Comparison of ENCODE assay signal across 18 mouse cellular contexts in genomic region chr1:132420206-132420605, GRCm38 (mm10). TPM values are rescaled to one million over a fixed set of nuclear protein-coding genes. Genes with fewer than 3 reads are reported as not detected.
A peak's percentile ranks its signal among the peaks of the same experiment; 100 is the strongest.
DNase-seq lines count a peak whose midpoint lies in the region; ATAC-seq and TF ChIP-seq lines count a peak whose summit lies in the region.
"Had no signal": no experiment of that assay in that cellular context is flagged by ENCODE, and none has a peak within 500 bp of the region (broad histone marks: within the 10 kb centered on the region; RNA-seq: fewer than 3 reads in every experiment).

No protein-coding gene starts in this region.

- WGBS in embryonic facial prominence, embryonic 13.5 days: 69% methylated on average over 2 of the region's 2 CpGs
- 92% methylated on average over 2 of the region's 2 CpGs for WGBS in embryonic facial prominence, embryonic 10.5 days
- WGBS in limb, embryonic 14.5 days: 78% methylated on average over 2 of the region's 2 CpGs
- 91% methylated on average over 2 of the region's 2 CpGs for WGBS in limb, embryonic 10.5 days

- TF ChIP-seq EP300 in MEL (IDR thresholded peaks at IDR 0.05; ENCODE audit: low read depth in 1 of 2, low read length in 2 of 2): peak; percentile 84 to 86

- no peak for DNase-seq in embryonic facial prominence, embryonic 10.5 days (ENCODE audit: low spot score)
- DNase-seq in limb, embryonic 14.5 days (ENCODE audit: low spot score): peak; percentile 13
- no peak for DNase-seq in limb, embryonic 10.5 days (ENCODE audit: low spot score)
- DNase-seq in MEL (ENCODE audit: low read depth, low spot score): peak; percentile 82
- no peak for DNase-seq in left cerebral cortex, postnatal 10 days (ENCODE audit: extremely low spot score in 1 of 2, low spot score in 2 of 2)
- DNase-seq: adrenal gland, postnatal 10 days; cerebellum, adult 11 months; cerebellum, adult 8-10 months; cerebellum, postnatal 14 days; forebrain, postnatal 0 days; gastrocnemius, postnatal 14 days; heart, adult 2 months; heart, postnatal 14 days had no signal

- H3K4me3 ChIP-seq in embryonic facial prominence, embryonic 13.5 days: no peak overlapping the region
- H3K4me3 ChIP-seq in embryonic facial prominence, embryonic 10.5 days: no peak overlapping the region
- no peak overlapping the region for H3K4me3 ChIP-seq in limb, embryonic 14.5 days (replicated peaks; ENCODE audit: low read length)
- no peak overlapping the region for H3K4me3 ChIP-seq in limb, embryonic 10.5 days
- H3K4me3 ChIP-seq in MEL (ENCODE audit: control insufficient read depth in 1 of 2, insufficient read depth in 1 of 2, low read depth in 2 of 2, low read length in 2 of 2): peak overlapping the region; percentile 24 to 66
- no peak overlapping the region for H3K4me3 ChIP-seq in myocyte
- H3K4me3 ChIP-seq: heart, adult 2 months; heart, embryonic 15.5 days had no signal

- TF ChIP-seq CTCF in MEL (IDR thresholded peaks at IDR 0.05 in 2 of 3, conservative IDR thresholded peaks at IDR 0.05 in 1 of 3; ENCODE audit: control insufficient read depth in 1 of 3, insufficient read depth in 1 of 3, low read depth in 2 of 3, low read length in 3 of 3, poor library complexity in 1 of 3, severe bottlenecking in 1 of 3): no peak

- H3K79me2 ChIP-seq in MEL (ENCODE audit: control insufficient read depth, insufficient read depth, low read length, poor library complexity) (peaks cover 3% of the 10 kb centered on the region; the same call in 1 of the 2 replicates), myocyte (ENCODE audit: control insufficient read depth, insufficient read depth) (peaks cover 63% of the 10 kb centered on the region)

- no peak overlapping the region for H3K9ac ChIP-seq in embryonic facial prominence, embryonic 13.5 days
- no peak overlapping the region for H3K9ac ChIP-seq in limb, embryonic 14.5 days (ENCODE audit: low read depth, low read length, severe bottlenecking)
- peak overlapping the region; percentile 40 for H3K9ac ChIP-seq in MEL (ENCODE audit: control insufficient read depth, low read depth, low read length, poor library complexity, severe bottlenecking)
- H3K9ac ChIP-seq: forebrain, postnatal 0 days; heart, embryonic 15.5 days; hindbrain, embryonic 14.5 days had no signal

- peak overlapping the region; percentile 73; the same call in 1 of the 2 replicates for H3K4me2 ChIP-seq in embryonic facial prominence, embryonic 13.5 days
- no peak overlapping the region for H3K4me2 ChIP-seq in limb, embryonic 14.5 days (replicated peaks; ENCODE audit: low read depth, low read length, severe bottlenecking)
- H3K4me2 ChIP-seq in myocyte (ENCODE audit: low read depth): peak overlapping the region; percentile 93
- H3K4me2 ChIP-seq: heart, embryonic 11.5 days; heart, embryonic 15.5 days had no signal

- intact Hi-C loops in left cerebral cortex, postnatal 10 days (cut with DNase I): no loop called here

- H3ac ChIP-seq in myocyte (ENCODE audit: control insufficient read depth, insufficient read length): no peak overlapping the region

- H3K27me3 ChIP-seq in embryonic facial prominence, embryonic 13.5 days: no peaks in the 10 kb centered on the region
- peaks cover 5% of the 10 kb centered on the region; the same call in 1 of the 2 replicates for H3K27me3 ChIP-seq in embryonic facial prominence, embryonic 10.5 days (replicated peaks; ENCODE audit: low read depth, poor library complexity, severe bottlenecking)
- no peaks in the 10 kb centered on the region for H3K27me3 ChIP-seq in limb, embryonic 14.5 days (ENCODE audit: control insufficient read depth, insufficient read depth, low read length)
- H3K27me3 ChIP-seq in limb, embryonic 10.5 days (ENCODE audit: low read depth, poor library complexity, severe bottlenecking): no peaks in the 10 kb centered on the region
- H3K27me3 ChIP-seq in MEL (ENCODE audit: control insufficient read depth in 1 of 2, insufficient read depth in 2 of 2, low read length in 2 of 2) (no peaks in the 10 kb centered on the region), myocyte (ENCODE audit: control insufficient read depth, insufficient read depth, insufficient read length) (no peaks in the 10 kb centered on the region)
- H3K27me3 ChIP-seq: heart, embryonic 15.5 days had no signal

- no peak for TF ChIP-seq POLR2A in limb, embryonic 14.5 days (IDR thresholded peaks at IDR 0.05; ENCODE audit: borderline replicate concordance, extremely low read depth, insufficient read depth, insufficient read length)
- no peak for TF ChIP-seq POLR2A in MEL (IDR thresholded peaks at IDR 0.05; ENCODE audit: control insufficient read depth in 1 of 2, insufficient read depth in 1 of 2, low read depth in 1 of 2, low read length in 2 of 2, poor library complexity in 1 of 2)
- TF ChIP-seq POLR2A in myocyte (IDR thresholded peaks at IDR 0.05; ENCODE audit: insufficient read length, low read depth): no peak

- no peak overlapping the region for H3K27ac ChIP-seq in embryonic facial prominence, embryonic 13.5 days
- no peak overlapping the region for H3K27ac ChIP-seq in embryonic facial prominence, embryonic 10.5 days (replicated peaks)
- no peak overlapping the region for H3K27ac ChIP-seq in limb, embryonic 14.5 days (replicated peaks; ENCODE audit: low read depth, low read length)
- no peak overlapping the region for H3K27ac ChIP-seq in limb, embryonic 10.5 days
- H3K27ac ChIP-seq in MEL (ENCODE audit: control insufficient read depth, low read depth, low read length): peak overlapping the region; percentile 89
- H3K27ac ChIP-seq: heart, adult 2 months; heart, embryonic 15.5 days; hindbrain, embryonic 14.5 days had no signal

- peaks cover 29% of the 10 kb centered on the region for H3K4me1 ChIP-seq in embryonic facial prominence, embryonic 13.5 days
- peaks cover 41% of the 10 kb centered on the region for H3K4me1 ChIP-seq in embryonic facial prominence, embryonic 10.5 days
- peaks cover 18% of the 10 kb centered on the region for H3K4me1 ChIP-seq in limb, embryonic 14.5 days (ENCODE audit: control insufficient read depth, insufficient read depth, low read length)
- peaks cover 21% of the 10 kb centered on the region for H3K4me1 ChIP-seq in limb, embryonic 10.5 days
- peaks cover 20 to 28% of the 10 kb centered on the region in 2 experiments for H3K4me1 ChIP-seq in MEL (ENCODE audit: control insufficient read depth in 1 of 2, insufficient read depth in 2 of 2, low read length in 2 of 2)

- no peak for ATAC-seq in embryonic facial prominence, embryonic 13.5 days (ENCODE audit: insufficient number of reproducible peaks, insufficient read depth, low FRiP score, low TSS enrichment, low read depth)
- no peak for ATAC-seq in limb, embryonic 14.5 days (ENCODE audit: low FRiP score, low read depth)
- ATAC-seq: forebrain, postnatal 0 days had no signal

- no peak for TF ChIP-seq RAD21 in MEL (IDR thresholded peaks at IDR 0.05; ENCODE audit: low read depth, low read length)

- no peaks in the 10 kb centered on the region for H3K9me3 ChIP-seq in embryonic facial prominence, embryonic 13.5 days
- H3K9me3 ChIP-seq in embryonic facial prominence, embryonic 10.5 days: no peaks in the 10 kb centered on the region
- no peaks in the 10 kb centered on the region for H3K9me3 ChIP-seq in limb, embryonic 14.5 days (ENCODE audit: control insufficient read depth, low read length)
- no peaks in the 10 kb centered on the region for H3K9me3 ChIP-seq in limb, embryonic 10.5 days (replicated peaks)
- no peaks in the 10 kb centered on the region for H3K9me3 ChIP-seq in MEL (replicated peaks; ENCODE audit: insufficient read depth, low read length)
- H3K9me3 ChIP-seq: heart, embryonic 15.5 days had no signal

- H3K36me3 ChIP-seq in embryonic facial prominence, embryonic 13.5 days: peaks cover 8% of the 10 kb centered on the region
- H3K36me3 ChIP-seq in embryonic facial prominence, embryonic 10.5 days (replicated peaks): peaks cover 6% of the 10 kb centered on the region
- H3K36me3 ChIP-seq in limb, embryonic 14.5 days (ENCODE audit: control insufficient read depth, insufficient read depth, low read length): 0 out of 2 replicates have a peak, but pooled peaks cover 3% of the 10 kb centered on the region
- H3K36me3 ChIP-seq in limb, embryonic 10.5 days: peaks cover 8% of the 10 kb centered on the region; the same call in 1 of the 2 replicates
- peaks cover 0 to 31% of the 10 kb centered on the region in 2 experiments; a peak in 2 of 4 replicates for H3K36me3 ChIP-seq in MEL (ENCODE audit: control insufficient read depth in 1 of 2, insufficient read depth in 2 of 2, low read length in 2 of 2)
- H3K36me3 ChIP-seq in myocyte (ENCODE audit: control insufficient read depth, insufficient read depth): no peaks in the 10 kb centered on the region
- H3K36me3 ChIP-seq: heart, embryonic 15.5 days had no signal

RNA-seq across cellular contexts. Expression of gene Dstyk, which starts 2.9 kb away (rescaled TPM):
- polyA plus RNA-seq in embryonic facial prominence, embryonic 13.5 days (2015; fragmentation: Nextera tagmentation; extraction: Ambion mirVana): 16.1 and 17.7 TPM in 2 replicates
- 13.2 and 13.5 TPM in 2 replicates for polyA plus RNA-seq in embryonic facial prominence, embryonic 10.5 days (2016; fragmentation: Nextera tagmentation; extraction: Ambion mirVana)
- 17.1 and 17.8 TPM in 2 replicates for polyA plus RNA-seq in limb, embryonic 14.5 days (2012; rRNA removed)
- polyA plus RNA-seq in limb, embryonic 14.5 days (2014; fragmentation: Nextera tagmentation; extraction: Ambion mirVana): 18.3 and 20.8 TPM in 2 replicates
- 13.3 and 15.9 TPM in 2 replicates for polyA plus RNA-seq in limb, embryonic 10.5 days (2016; fragmentation: Nextera tagmentation; extraction: Ambion mirVana)
- 2.4 and 2.8 TPM in 2 replicates for total RNA-seq in MEL (2012; rRNA removed)
- 1 to 10 TPM in 1 of 2 experiments, not detected in 1; 4.5 TPM for polyA plus RNA-seq in MEL (2012; ENCODE audit: insufficient read depth in 1 of 2, insufficient read length in 2 of 2, low read depth in 1 of 2, low replicate concordance in 2 of 2, missing spikeins in 1 of 2)
- 6.9 TPM for polyA plus RNA-seq in myocyte (2012; fragmentation: generic; extraction: Trizol)
- 10 to 100 TPM; 27.2 to 28.4 TPM for total RNA-seq in left cerebral cortex, postnatal 10 days (2021)

RNA-seq across cellular contexts. Expression of gene Tmcc2, which starts 29.1 kb away (rescaled TPM):
- polyA plus RNA-seq in embryonic facial prominence, embryonic 13.5 days (2015; fragmentation: Nextera tagmentation; extraction: Ambion mirVana): 10.5 and 16.1 TPM in 2 replicates
- polyA plus RNA-seq in embryonic facial prominence, embryonic 10.5 days (2016; fragmentation: Nextera tagmentation; extraction: Ambion mirVana): 10.2 and 11.7 TPM in 2 replicates
- 18.0 and 24.2 TPM in 2 replicates for polyA plus RNA-seq in limb, embryonic 14.5 days (2012; rRNA removed)
- polyA plus RNA-seq in limb, embryonic 14.5 days (2014; fragmentation: Nextera tagmentation; extraction: Ambion mirVana): 9.1 and 9.3 TPM in 2 replicates
- 7.6 and 8.0 TPM in 2 replicates for polyA plus RNA-seq in limb, embryonic 10.5 days (2016; fragmentation: Nextera tagmentation; extraction: Ambion mirVana)
- 4.6 and 7.2 TPM in 2 replicates for total RNA-seq in MEL (2012; rRNA removed)
- polyA plus RNA-seq in MEL (2012; ENCODE audit: insufficient read depth in 1 of 2, insufficient read length in 2 of 2, low read depth in 1 of 2, low replicate concordance in 2 of 2, missing spikeins in 1 of 2): 1 to 10 TPM in 1 of 2 experiments, not detected in 1; 4.1 TPM
- polyA plus RNA-seq in myocyte (2012; fragmentation: generic; extraction: Trizol): 35.2 TPM
- total RNA-seq in left cerebral cortex, postnatal 10 days (2021): 100 to 1,000 TPM; 141 to 143 TPM

RNA-seq across cellular contexts. Expression of gene Rbbp5, which starts 57.0 kb away (rescaled TPM):
- 47.2 and 49.6 TPM in 2 replicates for polyA plus RNA-seq in embryonic facial prominence, embryonic 13.5 days (2015; fragmentation: Nextera tagmentation; extraction: Ambion mirVana)
- 61.9 and 66.2 TPM in 2 replicates for polyA plus RNA-seq in embryonic facial prominence, embryonic 10.5 days (2016; fragmentation: Nextera tagmentation; extraction: Ambion mirVana)
- 43.6 and 48.1 TPM in 2 replicates for polyA plus RNA-seq in limb, embryonic 14.5 days (2012; rRNA removed)
- polyA plus RNA-seq in limb, embryonic 14.5 days (2014; fragmentation: Nextera tagmentation; extraction: Ambion mirVana): 37.4 and 43.6 TPM in 2 replicates
- polyA plus RNA-seq in limb, embryonic 10.5 days (2016; fragmentation: Nextera tagmentation; extraction: Ambion mirVana): 59.4 and 66.8 TPM in 2 replicates
- 33.2 and 33.3 TPM in 2 replicates for total RNA-seq in MEL (2012; rRNA removed)
- polyA plus RNA-seq in MEL (2012; ENCODE audit: insufficient read depth in 1 of 2, insufficient read length in 2 of 2, low read depth in 1 of 2, low replicate concordance in 2 of 2, missing spikeins in 1 of 2) (10 to 100 TPM in 1 of 2 experiments, not detected in 1; 43.5 TPM), myocyte (2012; fragmentation: generic; extraction: Trizol) (27.3 TPM)
- 10 to 100 TPM; 29.4 to 37.4 TPM for total RNA-seq in left cerebral cortex, postnatal 10 days (2021)

Comparison
In these comparisons a context has a peak if more than half of its experiments do, and no peak if none do; other contexts are left out.
1. DNase-seq: peak in limb, embryonic 14.5 days (single experiment) and MEL (single experiment); none in embryonic facial prominence, embryonic 10.5 days (single experiment), limb, embryonic 10.5 days (single experiment) and left cerebral cortex, postnatal 10 days (0 of 2).
2. H3K4me3 ChIP-seq: peak in MEL (2 of 2); none in embryonic facial prominence, embryonic 13.5 days (single experiment), embryonic facial prominence, embryonic 10.5 days (single experiment), limb, embryonic 14.5 days (single experiment), limb, embryonic 10.5 days (single experiment) and myocyte (single experiment).